Mouse (Mus musculus) stomach, postnatal 0 days (tissue): ENCODE measurements at regions not wholly inside any gene's neighbourhood (a gene's known extent, or its start where the extent isn't known, plus 50 kb on each side); places are given as distances from the start of the nearest gene placed in this dataset.

Source experiments
- ATAC-seq: fragments of 200-750 bp; cut with Nextera tagmentation; 2 replicates; pipeline ENCODE4 v1.8.0; 2017; ENCODE audit not compliant: low FRiP score, low TSS enrichment
- DNase-seq: peaks from one replicate; pipeline ENCODE4 v3.0.0-alpha.2; 2016; ENCODE audit warnings: low spot score
- H3K27ac ChIP-seq: fragments of 300-500 bp; sonication (generic); replicated peaks from 2 replicates; pipeline ENCODE4 v1.5.1; 2014; ENCODE audit warnings: mild to moderate bottlenecking, control low read depth
- H3K27me3 ChIP-seq: fragments of 300-500 bp; sonication (generic); 2 replicates; pipeline ENCODE4 v1.6.1; 2014; ENCODE audit warnings: low read length; ENCODE audit not compliant: control insufficient read depth, insufficient read depth
- H3K36me3 ChIP-seq: fragments of 300-500 bp; sonication (generic); 2 replicates; pipeline ENCODE4 v1.6.1; 2014; ENCODE audit warnings: low read length, mixed read lengths; ENCODE audit not compliant: control insufficient read depth, insufficient read depth
- H3K4me1 ChIP-seq: fragments of 300-500 bp; sonication (generic); replicated peaks from 2 replicates; pipeline ENCODE4 v1.6.1; 2014; ENCODE audit warnings: antibody characterized with exemption; ENCODE audit not compliant: control insufficient read depth, insufficient read depth
- H3K4me2 ChIP-seq: fragments of 300-500 bp; sonication (generic); replicated peaks from 2 replicates; pipeline ENCODE4 v1.6.1; 2014; ENCODE audit warnings: low read depth, mild to moderate bottlenecking, control low read depth, moderate library complexity
- H3K4me3 ChIP-seq: fragments of 300-500 bp; sonication (generic); 2 replicates; pipeline ENCODE4 v1.5.1; 2014; ENCODE audit warnings: low read depth, low read length, control low read depth
- H3K9ac ChIP-seq: fragments of 300-500 bp; sonication (generic); 2 replicates; pipeline ENCODE4 v1.6.1; 2014; ENCODE audit warnings: mild to moderate bottlenecking, low read length, control low read depth, mixed read lengths
- H3K9me3 ChIP-seq: fragments of 300-500 bp; sonication (generic); 2 replicates; pipeline ENCODE4 v1.6.1; 2016; ENCODE audit warnings: low read length; ENCODE audit not compliant: control insufficient read depth
- CTCF ChIP-seq: IDR thresholded peaks from 2 replicates; pipeline ENCODE4 v1.5.1; 2016; ENCODE audit warnings: antibody characterized with exemption, low read depth, mild to moderate bottlenecking, moderate library complexity
- EP300 ChIP-seq: optimal IDR thresholded peaks from 2 replicates; pipeline ENCODE3; 2016; ENCODE audit warnings: antibody characterized with exemption
- WGBS: fragments of 180-500 bp; shearing (Covaris S2); extraction: QIAGEN DNeasy Blood & Tissue Kit; methylation state at CpG from one replicate; pipeline ENCODE4 v1.1.7; 2014; 5-methylcytosine and 5-hydroxymethylcytosine counted together

GRCm38 (mm10) chr4:7313219-7313618 lies 925.6 kb downstream of the Car8 start:
- no peak overlapping the region for H3K9ac ChIP-seq
- H3K4me1 ChIP-seq, result no peaks in the 10 kb centered on the region
- ATAC-seq (no peak), DNase-seq (no peak)
- H3K4me3 ChIP-seq, result no peak overlapping the region
- H3K36me3 ChIP-seq, result no peaks in the 10 kb centered on the region
- WGBS, result 73% methylated on average over 2 of the region's 2 CpGs
- TF ChIP-seq CTCF, result no peak
- no peak for TF ChIP-seq EP300
- H3K9me3 ChIP-seq, result no peaks in the 10 kb centered on the region
- no peaks in the 10 kb centered on the region for H3K27me3 ChIP-seq
- H3K27ac ChIP-seq, result no peak overlapping the region
- H3K4me2 ChIP-seq, result no peak overlapping the region

GRCm38 (mm10) chr4:7312160-7312559 lies 926.7 kb downstream of the Car8 start:
- Histone ChIP-seq H3K9me3 (no peaks in the 10 kb centered on the region), H3K9ac (no peak overlapping the region), H3K27ac (no peak overlapping the region), H3K27me3 (no peaks in the 10 kb centered on the region), H3K36me3 (no peaks in the 10 kb centered on the region), H3K4me1 (no peaks in the 10 kb centered on the region), H3K4me2 (no peak overlapping the region), H3K4me3 (no peak overlapping the region)
- TF ChIP-seq EP300 (no peak), CTCF (no peak)
- ATAC-seq (no peak), DNase-seq (no peak)
- 64% methylated on average over 1 of the region's 1 CpGs for WGBS

- H3K27ac ChIP-seq, result no peak overlapping the region
- ATAC-seq, result no peak
- no peaks in the 10 kb centered on the region for H3K9me3 ChIP-seq
- H3K4me1 ChIP-seq, result no peaks in the 10 kb centered on the region
- no peak overlapping the region for H3K4me2 ChIP-seq
- 75% methylated on average over 4 of the region's 4 CpGs for WGBS
- no peak for DNase-seq
- H3K36me3 ChIP-seq, result no peaks in the 10 kb centered on the region
- no peak overlapping the region for H3K9ac ChIP-seq
- H3K27me3 ChIP-seq, result no peaks in the 10 kb centered on the region
- no peak for TF ChIP-seq EP300
- no peak for TF ChIP-seq CTCF
- H3K4me3 ChIP-seq, result no peak overlapping the region
Observed at GRCm38 (mm10) chr4:7269047-7269446, 969.8 kb downstream of the Car8 start.

GRCm38 (mm10) chr4:7256486-7256885 lies 982.4 kb downstream of the Car8 start:
- DNase-seq (no peak), ATAC-seq (no peak)
- Histone ChIP-seq H3K36me3 (no peaks in the 10 kb centered on the region), H3K4me3 (no peak overlapping the region), H3K27me3 (no peaks in the 10 kb centered on the region), H3K9me3 (no peaks in the 10 kb centered on the region), H3K9ac (no peak overlapping the region), H3K27ac (no peak overlapping the region), H3K4me1 (no peaks in the 10 kb centered on the region), H3K4me2 (no peak overlapping the region)
- TF ChIP-seq EP300 (no peak), CTCF (no peak)
- 68% methylated on average over 2 of the region's 2 CpGs for WGBS

GRCm38 (mm10) chr4:7253616-7254015 lies 985.2 kb downstream of the Car8 start:
- DNase-seq, result no peak
- WGBS, result 63% methylated on average over 2 of the region's 2 CpGs
- H3K4me2 ChIP-seq, result no peak overlapping the region

GRCm38 (mm10) chr4:7251641-7252040 lies 987.2 kb downstream of the Car8 start:
- TF ChIP-seq CTCF, result no peak
- no peak overlapping the region for H3K4me3 ChIP-seq
- no peaks in the 10 kb centered on the region for H3K27me3 ChIP-seq
- H3K9ac ChIP-seq, result no peak overlapping the region
- H3K4me2 ChIP-seq, result no peak overlapping the region
- DNase-seq, result no peak
- no peak for ATAC-seq
- 88% methylated on average over 2 of the region's 2 CpGs for WGBS
- H3K9me3 ChIP-seq, result no peaks in the 10 kb centered on the region
- no peaks in the 10 kb centered on the region for H3K4me1 ChIP-seq
- no peaks in the 10 kb centered on the region for H3K36me3 ChIP-seq
- no peak overlapping the region for H3K27ac ChIP-seq

More at GRCm38 (mm10) chr4:7253616-7254015, 985.2 kb downstream of the Car8 start:
- ATAC-seq, result no peak
- Histone ChIP-seq H3K9ac (no peak overlapping the region), H3K36me3 (no peaks in the 10 kb centered on the region), H3K27ac (no peak overlapping the region), H3K4me1 (no peaks in the 10 kb centered on the region), H3K4me3 (no peak overlapping the region), H3K9me3 (no peaks in the 10 kb centered on the region), H3K27me3 (no peaks in the 10 kb centered on the region)
- no peak for TF ChIP-seq CTCF
- TF ChIP-seq EP300, result no peak
